Mouse (Mus musculus) left cerebral cortex, postnatal 10 days (tissue): Measurements from ENCODE around the gene Ttc7b. TPM values are rescaled to one million over a fixed set of nuclear protein-coding genes. Genes with fewer than 3 reads are reported as not detected.

Experiments
- DNase-seq, 2 experiments: peaks; one replicate each; pipeline ENCODE4 v3.0.0; 2021 to 2022; ENCODE audit warnings: low spot score in 2 of 2, mixed read lengths in 1 of 2; ENCODE audit errors: extremely low spot score in 1 of 2
- intact Hi-C: fragments of 180-260 bp; cut with DNase I; formaldehyde crosslinking; loops from one replicate; pipeline ENCODE4 v1.15.1; 2025
- total RNA-seq, 2 experiments: library from RNA; stranded (reverse); gene quantifications; 2 replicates each; pipeline ENCODE4 v1.2.3; 2021

The Ttc7b gene
- total RNA-seq, 2 experiments from 2014 or later = 137 to 138 TPM

- intact Hi-C loops = no loop called here
- no peak for DNase-seq
These were observed 7.6 kb upstream of the Ttc7b start for GRCm38 (mm10) chr12:100528246-100528645.

GRCm38 (mm10) chr12:100527753-100528152 lies 7.1 kb upstream of the Ttc7b start:
- DNase-seq = peak; percentile 86
- intact Hi-C loops = no loop called here

- no peak for DNase-seq
- intact Hi-C loops = no loop called here
These were observed 6.6 kb upstream of the Ttc7b start for GRCm38 (mm10) chr12:100527241-100527640.

- intact Hi-C loops = no loop called here
These were observed 5.3 kb upstream of the Ttc7b start for GRCm38 (mm10) chr12:100525939-100526338.

GRCm38 (mm10) chr12:100520077-100520793 lies 391 bp downstream of the Ttc7b start:
- intact Hi-C loops = loop anchor here (5.0 kb wide), 1 partner anchor 93 kb away; no protein-coding TSS in a partner anchor

More at GRCm38 (mm10) chr12:100525939-100526338, 5.3 kb upstream of the Ttc7b start:
- DNase-seq = no peak

GRCm38 (mm10) chr12:100519684-100520076 lies 946 bp downstream of the Ttc7b start:
- no peak for DNase-seq
- intact Hi-C loops = loop anchor here (5.0 kb wide), 1 partner anchor 92 kb away; no protein-coding TSS in a partner anchor

More at GRCm38 (mm10) chr12:100520077-100520793, 391 bp downstream of the Ttc7b start:
- DNase-seq = peak in 1 of 2 experiments; percentile 76

GRCm38 (mm10) chr12:100517371-100517770 lies 3.3 kb downstream of the Ttc7b start:
- no peak for DNase-seq
- intact Hi-C loops = no loop called here

- intact Hi-C loops = no loop called here
- DNase-seq = no peak
These were observed 4.3 kb downstream of the Ttc7b start for GRCm38 (mm10) chr12:100516161-100516838.

- DNase-seq = no peak
- intact Hi-C loops = no loop called here
These were observed 5.1 kb downstream of the Ttc7b start for GRCm38 (mm10) chr12:100515493-100515892.

GRCm38 (mm10) chr12:100514611-100515010 lies 6.0 kb downstream of the Ttc7b start:
- intact Hi-C loops = no loop called here
- DNase-seq = no peak

- intact Hi-C loops = no loop called here
- no peak for DNase-seq
These were observed 7.5 kb downstream of the Ttc7b start for GRCm38 (mm10) chr12:100513131-100513530.

- DNase-seq = no peak
- intact Hi-C loops = no loop called here
These were observed 8.0 kb downstream of the Ttc7b start for GRCm38 (mm10) chr12:100512641-100513040.

- no peak for DNase-seq
- intact Hi-C loops = no loop called here
These were observed 10.9 kb downstream of the Ttc7b start for GRCm38 (mm10) chr12:100509615-100510282.

- intact Hi-C loops = no loop called here
- no peak for DNase-seq
These were observed 12.0 kb downstream of the Ttc7b start for GRCm38 (mm10) chr12:100508668-100509067.

GRCm38 (mm10) chr12:100505484-100505883 lies 15.1 kb downstream of the Ttc7b start:
- intact Hi-C loops = no loop called here
- DNase-seq = no peak

- no peak for DNase-seq
- intact Hi-C loops = no loop called here
These were observed 16.0 kb downstream of the Ttc7b start for GRCm38 (mm10) chr12:100504585-100504984.

GRCm38 (mm10) chr12:100503659-100504058 lies 17.0 kb downstream of the Ttc7b start:
- intact Hi-C loops = no loop called here
- DNase-seq = no peak

GRCm38 (mm10) chr12:100502544-100502943 lies 18.1 kb downstream of the Ttc7b start:
- intact Hi-C loops = no loop called here

GRCm38 (mm10) chr12:100501261-100501660 lies 19.4 kb downstream of the Ttc7b start:
- peak in 1 of 2 experiments; percentile 54 for DNase-seq
- intact Hi-C loops = no loop called here

More at GRCm38 (mm10) chr12:100502544-100502943, 18.1 kb downstream of the Ttc7b start:
- no peak for DNase-seq
